Mouse (Mus musculus) cerebellum, postnatal 36 days (tissue): Measurements from ENCODE around the gene Rnf220.
A peak's percentile ranks its signal among the peaks of the same experiment; 100 is the strongest.

ENCODE experiments used
- DNase-seq, 2 experiments: peaks; one replicate each; pipeline ENCODE4 v3.0.0; 2021 to 2022; ENCODE audit warnings: mixed read lengths in 2 of 2

Rnf220 gene

DNA sequence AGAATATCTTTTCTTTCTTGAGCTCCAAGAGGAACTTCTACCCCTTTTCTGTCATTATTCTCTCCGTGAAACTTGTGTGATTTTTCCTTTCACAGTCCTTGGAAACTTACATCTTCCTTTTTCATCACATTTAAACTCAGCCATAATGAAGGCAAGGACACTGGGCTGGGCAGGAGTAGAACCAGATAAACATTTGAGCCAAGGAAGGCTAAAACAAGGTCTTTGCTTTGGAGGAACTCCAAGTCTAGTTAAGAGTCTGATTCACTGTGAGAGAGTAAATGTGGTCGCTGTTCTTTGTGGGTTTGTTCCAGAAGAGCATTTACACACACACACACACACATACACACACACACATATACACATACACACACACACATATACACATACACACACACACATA is 205.2 kb downstream of the Rnf220 start:
- no peak for DNase-seq

DNA sequence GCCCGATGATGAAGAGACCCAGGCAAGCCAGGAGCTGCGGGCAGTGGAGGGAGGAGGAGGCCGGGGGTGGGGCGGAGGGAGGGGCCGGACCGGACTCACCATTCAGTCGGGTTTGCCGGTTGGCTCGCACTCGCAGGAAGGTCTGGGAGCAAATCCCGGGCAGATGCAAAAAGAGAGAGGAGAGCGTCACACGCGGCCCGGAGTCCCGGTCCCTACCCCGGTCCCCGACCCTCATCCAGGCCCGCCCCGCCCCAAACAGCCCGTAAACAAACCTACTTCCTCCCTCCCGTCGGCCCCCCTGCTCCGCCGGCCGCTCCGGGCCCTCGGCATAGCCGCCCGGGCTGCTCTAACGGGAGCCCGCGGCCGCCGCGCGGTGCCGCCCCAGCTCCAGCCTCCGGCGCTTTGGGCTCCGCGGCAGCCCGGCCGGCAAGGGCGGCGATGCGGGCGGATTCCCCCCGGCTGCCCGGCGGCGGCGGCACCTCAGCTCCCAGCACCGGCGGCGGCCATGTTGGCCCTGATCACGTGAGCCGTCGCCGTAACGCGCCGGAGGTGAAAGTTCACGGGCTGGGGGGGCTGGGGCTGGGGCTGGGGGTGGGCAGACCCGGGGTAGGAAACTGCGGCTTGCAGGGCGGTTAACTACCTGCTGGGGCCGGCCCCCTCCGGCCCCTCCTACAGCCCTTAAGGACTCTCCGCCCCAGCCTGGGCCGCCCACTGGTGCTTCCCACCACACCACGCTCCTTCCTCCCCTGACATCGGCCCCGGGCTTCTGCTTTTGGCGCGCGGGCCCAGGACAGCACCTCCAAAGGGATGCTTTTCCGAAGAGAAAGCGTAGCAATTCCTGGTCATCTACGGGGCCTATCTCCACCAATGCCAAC is 207.7 kb downstream of the Rnf220 start:
- DNase-seq: peak; percentile 77 to 78

DNA sequence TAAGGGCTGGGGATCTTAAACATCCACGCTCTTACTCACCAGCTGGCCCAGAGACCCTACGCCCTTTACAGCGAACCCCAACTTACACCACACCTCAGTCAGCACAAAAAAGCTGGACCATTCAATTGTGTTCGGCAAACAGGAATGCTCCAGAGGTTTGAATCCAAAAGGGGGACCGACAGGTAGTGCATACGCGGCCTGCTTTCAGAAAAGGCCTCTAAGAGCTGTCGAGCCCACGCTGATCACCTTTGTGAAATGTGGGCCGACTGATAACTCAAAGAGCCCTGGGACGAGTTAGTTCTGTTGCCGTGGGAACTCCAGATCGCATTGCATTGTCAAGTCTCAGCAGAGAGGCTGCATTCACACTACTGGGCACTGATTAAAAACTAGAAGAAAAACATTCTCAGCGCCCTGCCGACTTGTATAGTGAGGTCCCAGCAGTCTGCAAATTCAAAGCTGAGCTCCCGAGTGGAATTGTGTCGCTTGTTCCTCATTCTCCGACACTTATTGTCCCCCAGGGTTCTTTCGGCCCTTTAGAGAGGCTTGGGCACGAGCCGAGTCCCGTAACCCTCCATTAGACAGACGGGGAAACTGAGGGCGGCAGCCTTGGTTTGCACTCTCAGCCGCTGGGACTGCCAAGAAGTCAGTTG is 208.4 kb downstream of the Rnf220 start:
- no peak for DNase-seq

DNA sequence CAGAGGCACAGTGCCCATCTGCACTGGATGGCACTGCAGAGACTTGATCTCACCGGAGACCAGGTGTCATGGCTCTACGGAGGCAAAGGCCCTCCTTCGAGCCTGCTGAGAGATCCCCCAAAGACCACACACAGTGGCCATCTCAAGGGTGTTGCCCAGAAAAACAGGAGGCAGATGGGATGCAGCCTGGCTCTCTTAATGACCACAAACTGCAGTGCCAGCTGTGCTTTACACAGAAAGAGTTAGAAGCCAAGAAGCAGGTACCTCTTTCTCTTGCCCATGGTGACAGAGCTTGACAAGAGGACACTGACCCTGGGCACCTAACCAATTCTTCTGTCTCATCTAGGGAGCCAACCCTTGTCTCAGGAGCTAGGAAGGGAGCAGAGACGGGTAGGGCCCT is 212.5 kb downstream of the Rnf220 start:
- no peak for DNase-seq

DNA sequence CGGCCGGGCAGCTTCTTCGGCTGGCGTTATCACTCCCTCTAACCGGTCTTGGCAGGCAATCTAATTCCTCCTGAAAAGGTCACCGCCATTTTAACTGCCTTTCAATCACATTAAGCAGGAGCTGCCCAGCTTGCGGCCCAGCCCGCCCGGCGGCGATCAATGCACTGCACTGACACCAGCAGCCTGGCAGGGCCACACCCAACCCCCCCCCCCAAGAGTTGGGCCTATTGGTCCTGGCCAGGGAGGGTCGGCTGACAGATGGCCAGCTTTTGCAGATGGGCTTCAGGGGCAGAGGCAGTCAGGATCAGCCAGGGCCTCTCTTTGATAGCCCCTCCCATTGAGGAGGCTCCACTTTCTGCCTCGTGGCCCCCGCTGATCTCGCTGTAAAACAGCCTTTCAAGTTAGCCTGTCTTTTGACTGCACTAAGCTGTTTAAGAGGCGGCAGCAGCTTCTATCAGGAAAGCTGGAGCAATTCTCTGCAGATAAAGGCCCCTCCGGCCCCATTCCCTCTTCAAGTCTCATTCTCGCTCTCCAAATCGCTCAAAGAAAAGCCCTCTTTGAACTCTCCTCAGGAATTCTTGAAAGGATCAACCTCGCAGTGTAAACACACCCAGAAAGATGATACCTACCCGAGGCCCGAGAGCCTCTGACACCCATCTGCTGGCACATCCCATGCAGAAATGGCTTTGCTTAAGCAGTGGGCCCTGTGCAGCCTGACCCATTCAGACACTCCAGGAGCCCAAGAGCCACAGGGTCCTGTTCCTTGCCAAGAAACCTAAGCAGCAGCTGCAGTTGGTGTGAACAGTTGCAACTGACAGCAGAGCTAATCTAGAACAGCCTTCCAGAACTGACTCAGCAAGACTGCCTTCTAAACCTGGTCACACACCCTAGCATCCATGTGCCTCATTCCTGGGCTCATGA is 213.3 kb downstream of the Rnf220 start:
- no peak for DNase-seq

DNA sequence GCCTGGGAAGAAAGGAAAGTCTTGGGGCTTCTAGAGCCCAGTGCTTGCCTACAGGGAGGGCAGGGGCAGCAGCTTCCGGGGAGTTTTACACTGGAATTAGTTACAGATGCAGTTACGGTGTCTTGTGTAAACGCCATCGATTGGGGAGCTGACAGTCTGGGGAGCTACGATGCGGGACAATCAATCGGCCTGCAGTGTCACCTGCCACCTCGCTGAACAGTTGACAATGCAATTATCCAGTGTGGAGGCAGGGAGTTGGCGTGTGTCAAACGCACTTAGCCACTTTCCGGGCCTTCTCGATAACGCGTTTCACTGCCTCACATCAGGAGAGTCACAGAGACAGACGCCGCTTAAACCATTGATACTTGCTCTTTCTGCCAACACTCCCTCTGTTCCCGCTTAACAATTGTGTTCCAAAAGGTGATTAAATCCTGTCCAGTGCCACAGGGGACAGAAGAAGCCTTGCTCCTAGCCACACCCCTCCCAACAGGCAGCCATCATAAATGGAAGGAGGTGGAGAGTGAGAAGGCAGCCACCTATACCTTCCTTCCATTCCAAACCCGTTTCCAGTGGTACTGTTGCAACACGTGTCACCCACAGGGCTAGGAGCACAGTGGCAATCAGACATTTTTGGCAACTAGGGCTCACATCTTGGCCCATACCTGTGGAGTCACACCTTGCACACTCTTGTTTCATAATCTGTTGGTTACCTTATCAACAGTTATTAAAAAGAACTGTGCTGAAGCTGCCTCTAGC is 215.6 kb downstream of the Rnf220 start:
- no peak for DNase-seq

DNA sequence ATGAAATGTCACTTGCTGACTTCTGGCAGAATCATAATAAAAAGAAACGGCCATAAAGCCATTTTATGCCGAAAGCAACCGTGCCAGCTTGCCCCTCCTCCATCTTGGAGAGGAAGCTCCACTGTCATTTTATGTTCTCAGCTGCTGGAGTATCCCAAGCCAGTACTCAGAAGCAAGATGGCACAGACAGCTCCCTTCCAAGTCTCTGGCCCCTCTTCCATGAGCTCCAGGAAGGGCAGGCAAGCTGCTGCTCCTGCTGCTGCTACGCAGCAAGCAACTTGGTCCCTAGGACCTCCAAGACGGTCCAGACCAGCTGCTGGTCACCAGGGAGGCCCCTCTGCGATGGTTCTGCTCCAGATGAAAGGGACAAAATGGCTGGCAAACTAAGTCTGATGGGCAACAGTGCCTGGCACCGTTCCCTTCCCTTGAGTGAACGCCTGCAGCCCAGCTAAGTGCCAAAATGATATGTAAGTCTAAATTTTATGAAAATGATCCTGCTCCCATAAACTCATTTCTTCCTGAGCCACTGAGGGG is 216.4 kb downstream of the Rnf220 start:
- DNase-seq: no peak

DNA sequence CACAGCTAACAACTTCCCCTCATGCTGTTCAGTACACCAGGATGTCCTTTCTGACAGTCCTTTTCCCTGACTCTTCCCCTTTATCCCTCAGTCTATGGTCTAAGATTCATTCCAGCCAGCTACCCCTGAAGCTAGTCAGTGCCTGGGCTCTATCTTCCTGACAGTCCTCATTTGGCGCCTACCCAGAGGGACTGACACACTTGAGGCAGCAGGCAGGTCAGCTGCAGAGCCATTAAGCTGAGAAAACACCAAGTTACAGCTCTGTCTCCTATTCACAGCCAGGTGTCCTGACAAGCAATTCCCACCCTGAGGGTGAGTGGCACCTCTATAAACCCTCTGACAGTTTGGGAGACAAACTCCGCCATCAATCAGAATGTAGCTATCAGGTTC is 217.6 kb downstream of the Rnf220 start:
- no peak for DNase-seq

DNA sequence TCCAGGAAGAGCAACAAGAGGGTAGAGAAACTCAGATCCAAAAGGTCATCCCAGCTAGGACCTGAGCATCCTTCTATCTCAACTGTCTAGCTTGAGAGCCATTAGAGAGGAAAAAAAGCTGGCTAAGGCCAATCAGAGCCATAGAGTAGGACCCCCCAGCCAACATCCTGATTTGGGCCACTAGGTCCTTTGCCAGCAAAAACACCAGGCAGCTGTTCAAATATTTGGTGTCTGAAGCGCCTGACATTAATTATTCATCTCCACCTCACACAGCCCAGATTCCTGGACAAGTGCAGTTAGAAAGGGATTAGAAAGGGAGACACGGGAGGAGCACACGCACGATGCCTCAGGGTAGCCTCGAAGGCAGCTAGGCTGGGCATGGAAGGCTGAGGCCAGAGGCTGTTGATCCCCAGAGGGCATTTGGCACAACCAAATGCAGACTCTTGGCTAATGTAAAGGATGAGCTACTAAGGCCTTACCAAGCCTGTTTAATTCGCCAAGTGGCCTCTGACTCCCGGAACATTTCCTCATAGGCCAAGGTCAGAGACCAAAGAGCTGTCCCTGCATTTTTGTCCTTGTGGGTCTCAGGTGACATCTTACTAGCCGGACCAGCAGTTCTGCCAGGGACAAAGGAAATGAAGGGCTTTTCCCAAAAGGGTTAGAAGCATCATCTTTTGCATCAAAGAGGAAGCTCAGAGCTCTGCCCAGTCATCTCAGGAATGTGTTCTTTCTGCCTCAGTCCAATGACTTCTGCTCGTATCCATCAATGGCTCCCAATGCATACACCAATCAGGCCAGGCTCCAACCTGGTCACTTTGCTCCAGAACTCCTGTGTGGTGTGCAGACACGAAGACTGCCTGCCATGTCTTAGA is 218.2 kb downstream of the Rnf220 start:
- DNase-seq: no peak

DNA sequence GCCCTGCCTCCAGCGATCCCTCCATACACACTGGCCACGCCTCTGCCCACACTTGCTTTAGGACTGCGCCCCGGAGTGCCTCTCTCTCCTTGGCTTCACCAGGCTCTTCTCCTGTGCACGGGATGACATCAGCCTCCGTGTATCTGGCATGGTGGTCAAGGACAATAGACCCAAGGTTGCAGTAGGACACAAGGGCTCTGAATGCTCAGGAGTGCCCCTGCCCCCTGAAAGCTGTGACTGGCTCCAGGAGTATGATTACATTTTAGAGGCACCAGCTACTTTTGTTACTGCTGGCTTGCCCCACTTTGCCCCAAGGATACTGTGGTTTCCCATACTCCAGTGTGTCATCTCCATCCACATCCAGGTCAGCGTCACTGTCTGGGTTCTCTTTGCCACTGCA is 219.2 kb downstream of the Rnf220 start:
- no peak for DNase-seq

DNA sequence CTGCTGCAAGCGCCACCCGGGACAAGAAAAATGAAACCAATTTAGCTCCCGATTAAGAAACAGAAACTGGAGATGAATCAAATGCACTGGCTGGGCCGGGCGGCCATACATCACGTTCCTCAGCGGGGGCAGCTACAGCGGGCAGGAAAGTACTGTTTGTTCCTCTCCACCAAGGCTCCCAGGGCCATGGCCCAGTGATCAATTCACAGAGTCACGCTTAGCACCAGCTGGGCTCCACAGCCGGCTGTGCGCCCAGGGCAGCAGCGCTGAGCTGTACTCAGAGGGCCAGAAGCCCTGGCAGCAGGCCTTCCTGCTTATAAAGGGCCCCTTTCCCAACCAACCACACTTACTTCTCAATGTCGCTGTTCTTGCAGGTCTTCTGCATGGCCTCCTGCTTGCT is 219.8 kb downstream of the Rnf220 start:
- no peak for DNase-seq

DNA sequence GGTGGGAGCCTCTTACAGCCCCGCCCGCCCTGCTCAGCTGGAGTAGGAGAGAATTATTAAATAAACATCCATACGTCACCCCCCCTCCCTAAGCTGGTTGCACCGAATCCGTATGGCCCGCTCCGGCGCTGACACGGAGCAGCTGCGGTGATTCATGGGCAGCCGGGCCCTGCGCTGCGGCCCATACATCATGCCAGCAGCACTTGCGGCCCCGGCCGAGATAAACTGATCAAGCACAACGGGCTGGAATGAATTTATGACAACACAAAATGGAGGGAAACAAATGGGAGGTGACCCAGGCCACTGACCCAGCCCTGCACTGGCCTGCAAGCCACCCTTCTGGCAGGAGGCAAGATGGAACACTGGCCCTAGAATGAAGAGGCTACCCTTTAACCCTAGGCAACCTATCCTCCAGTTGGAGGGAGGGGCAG is 220.6 kb downstream of the Rnf220 start:
- no peak for DNase-seq

DNA sequence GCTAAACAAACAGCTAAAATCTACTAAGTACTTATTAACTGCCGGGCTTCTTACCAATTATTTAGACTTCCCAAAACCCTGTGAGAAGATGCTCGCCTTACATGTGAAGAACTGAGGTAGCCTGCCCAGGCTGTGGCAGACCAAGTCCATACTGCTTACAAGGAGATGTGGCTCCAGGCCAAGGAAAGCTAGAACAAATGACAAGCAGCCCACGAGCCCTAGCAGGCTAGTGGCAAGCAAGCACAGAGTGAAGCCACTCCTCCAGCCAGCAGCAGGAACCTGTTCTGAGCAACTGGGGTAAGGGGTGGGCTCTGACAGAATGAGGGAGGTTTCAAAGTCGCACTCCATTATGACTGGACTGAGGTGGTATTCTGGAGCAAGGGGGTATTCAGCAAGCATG is 222.1 kb downstream of the Rnf220 start:
- DNase-seq: no peak

DNA sequence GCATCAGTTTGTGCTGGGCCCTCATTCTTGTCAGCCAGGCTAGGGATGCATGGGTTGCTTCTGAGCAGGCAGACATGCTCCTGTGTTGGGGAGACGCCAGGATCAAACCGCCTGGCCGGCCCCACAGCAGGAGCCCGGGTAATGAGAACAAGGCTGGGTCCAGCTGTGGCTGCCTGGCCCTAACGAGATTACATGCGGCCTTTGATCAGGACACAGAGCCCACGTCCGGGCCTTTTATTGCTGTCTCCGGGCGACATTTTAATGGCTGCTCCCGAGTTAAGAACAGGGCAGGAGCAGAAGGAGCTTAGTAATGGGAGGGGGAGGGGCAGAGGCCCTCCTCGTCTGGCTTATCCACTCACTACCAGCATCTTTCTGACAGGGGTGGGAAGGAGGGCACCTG is 224.4 kb downstream of the Rnf220 start:
- DNase-seq: no peak

DNA sequence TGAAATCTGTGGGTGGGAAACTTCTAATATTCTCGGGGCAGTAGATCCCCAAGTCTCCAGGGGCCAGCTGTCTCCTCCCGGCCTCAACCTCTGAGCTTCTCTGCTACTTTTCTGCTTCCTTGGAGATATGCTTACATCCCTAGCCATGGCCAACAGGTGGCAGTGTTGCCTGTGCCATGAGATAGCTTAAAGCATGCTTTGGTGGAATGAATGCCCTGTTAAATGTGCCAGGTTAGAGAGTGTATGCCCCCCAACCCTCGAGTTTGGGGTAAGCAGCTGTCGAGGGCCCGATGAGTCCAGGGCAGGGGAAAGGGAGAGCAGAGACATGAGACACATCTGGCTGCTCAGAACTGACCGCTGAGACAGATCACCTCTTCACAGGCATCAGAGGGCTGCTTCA is 226.6 kb downstream of the Rnf220 start:
- DNase-seq: peak; percentile 67 to 75

DNA sequence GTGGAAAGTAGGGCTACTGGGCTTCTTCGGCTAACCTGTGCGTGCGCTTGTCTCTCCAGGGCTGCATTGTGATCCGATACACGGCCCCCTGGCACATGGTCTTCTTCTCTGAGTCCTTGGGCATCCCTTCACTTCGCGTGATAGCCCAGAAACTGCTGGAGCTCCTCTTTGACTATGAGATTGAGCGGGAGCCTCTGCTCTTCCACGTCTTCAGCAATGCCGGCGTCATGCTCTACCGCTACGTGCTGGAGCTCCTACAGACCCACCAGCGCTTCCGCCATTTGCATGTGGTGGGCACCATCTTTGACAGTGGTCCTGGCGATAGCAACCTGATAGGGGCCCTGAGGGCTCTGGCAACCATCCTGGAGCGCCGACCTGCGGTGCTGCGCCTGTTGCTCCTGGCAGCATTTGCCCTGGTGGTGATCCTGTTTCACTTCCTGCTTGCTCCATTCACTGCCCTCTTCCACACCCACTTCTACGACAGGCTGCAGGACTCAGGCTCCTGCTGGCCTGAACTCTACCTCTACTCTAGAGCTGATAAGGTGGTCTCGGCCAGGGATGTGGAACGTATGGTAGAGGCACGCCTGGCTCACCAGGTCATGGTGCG is 228.9 kb downstream of the Rnf220 start:
- no peak for DNase-seq

DNA sequence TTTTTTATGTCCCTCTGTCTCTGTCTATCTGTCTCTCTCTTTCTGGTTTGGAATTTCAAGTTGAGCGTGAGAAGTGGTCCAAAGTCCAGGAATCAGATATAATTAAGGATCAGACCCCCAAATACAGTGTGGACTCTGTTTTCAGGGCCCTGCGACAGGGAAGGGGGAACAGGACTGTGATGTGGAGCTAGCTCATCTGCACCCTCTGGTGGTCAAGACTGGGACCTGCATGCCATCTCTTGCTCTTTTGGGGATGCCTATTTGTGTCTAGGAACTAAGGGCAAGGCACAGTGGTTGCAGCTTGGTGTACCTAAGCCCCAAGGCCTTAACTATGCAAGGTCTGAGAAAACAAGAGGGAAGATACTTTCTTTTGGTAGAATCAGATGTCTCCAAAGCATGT is 229.6 kb downstream of the Rnf220 start:
- DNase-seq: peak; percentile 74 to 80

DNA sequence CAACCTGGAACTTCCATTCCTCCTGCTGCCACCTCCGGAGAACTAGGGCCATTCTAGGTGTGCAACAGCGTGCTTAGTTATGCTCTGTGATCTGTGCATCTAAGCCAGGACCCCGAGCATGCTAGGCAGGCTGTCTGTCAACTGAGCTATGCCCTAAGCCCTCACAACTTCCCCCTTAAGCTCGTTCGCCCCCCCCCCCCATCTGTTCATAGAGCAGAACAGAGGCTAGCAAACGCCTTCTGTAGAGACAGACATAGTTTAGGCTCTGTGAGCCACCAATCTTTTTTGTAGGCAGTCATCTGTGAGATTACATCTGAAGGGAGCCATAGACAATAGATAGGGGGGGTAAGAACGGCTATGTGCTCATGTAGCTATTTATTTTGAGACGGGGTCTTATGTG is 233.9 kb downstream of the Rnf220 start:
- no peak for DNase-seq

DNA sequence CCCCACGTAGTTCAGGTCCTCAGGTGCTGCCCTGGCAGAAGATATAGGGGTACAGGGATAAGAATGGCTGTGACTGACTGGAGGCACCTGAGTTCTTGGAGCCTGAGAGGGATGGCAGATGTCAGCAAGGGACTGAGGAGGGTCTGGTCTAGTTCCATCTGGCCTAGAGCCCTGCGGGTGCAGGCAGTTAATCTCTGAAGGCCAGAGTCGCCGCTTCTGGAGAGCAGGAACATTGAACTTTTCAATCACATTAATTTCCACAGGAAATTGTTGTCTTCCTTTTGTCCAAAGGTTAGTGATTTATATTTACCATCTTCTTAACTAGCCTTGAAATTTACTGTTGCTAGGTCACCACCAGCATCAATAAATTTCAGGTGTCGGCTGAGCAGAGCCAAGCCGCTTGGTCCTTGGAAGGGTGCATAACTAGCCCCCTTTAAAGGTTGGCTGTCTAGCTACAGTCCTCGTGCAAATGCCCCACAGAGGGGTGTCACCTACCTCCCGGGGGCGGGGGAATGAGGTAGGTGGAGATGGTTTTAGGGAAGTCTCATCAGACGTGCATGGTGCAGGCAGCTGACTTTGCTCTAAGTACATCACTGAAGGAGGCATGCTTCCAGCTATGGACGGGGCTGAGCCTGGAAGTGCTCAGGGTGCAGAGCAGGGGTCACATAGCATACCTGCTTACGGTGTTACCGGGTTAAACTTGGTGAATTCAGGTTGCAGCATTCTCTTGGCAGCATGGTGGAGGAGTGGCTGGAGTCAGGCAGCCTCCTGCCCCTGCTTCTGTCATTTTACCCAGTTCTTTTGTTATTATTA is 234.5 kb downstream of the Rnf220 start:
- peak in 1 of 2 experiments; percentile 32 for DNase-seq

DNA sequence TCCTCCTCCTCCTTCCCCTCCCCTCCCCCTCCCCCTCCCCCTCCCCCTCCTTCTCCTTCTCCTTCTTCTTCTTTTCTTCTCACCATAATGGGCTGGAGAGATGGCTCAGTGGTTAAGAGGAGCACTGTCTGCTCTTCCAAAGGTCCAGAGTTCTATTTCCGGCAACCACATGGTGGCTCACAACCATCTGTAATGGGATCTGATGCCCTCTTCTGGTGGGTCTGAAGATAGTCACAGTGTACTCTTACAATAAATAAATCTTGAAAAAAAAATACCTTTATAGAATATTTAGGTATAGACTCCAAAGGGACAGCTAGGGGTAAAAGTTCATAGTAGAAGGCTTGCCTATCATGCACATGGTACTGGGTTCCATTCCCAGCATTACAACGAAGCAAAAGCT is 235.6 kb downstream of the Rnf220 start:
- DNase-seq: no peak
